Mouse (Mus musculus): ENCODE results near the gene Sbp. TPM values are rescaled to one million over a fixed set of nuclear protein-coding genes. Genes with fewer than 3 reads are reported as not detected.

The Sbp gene
- polyA plus RNA-seq, 1 experiment from 2014 or later, result not detected

DNA sequence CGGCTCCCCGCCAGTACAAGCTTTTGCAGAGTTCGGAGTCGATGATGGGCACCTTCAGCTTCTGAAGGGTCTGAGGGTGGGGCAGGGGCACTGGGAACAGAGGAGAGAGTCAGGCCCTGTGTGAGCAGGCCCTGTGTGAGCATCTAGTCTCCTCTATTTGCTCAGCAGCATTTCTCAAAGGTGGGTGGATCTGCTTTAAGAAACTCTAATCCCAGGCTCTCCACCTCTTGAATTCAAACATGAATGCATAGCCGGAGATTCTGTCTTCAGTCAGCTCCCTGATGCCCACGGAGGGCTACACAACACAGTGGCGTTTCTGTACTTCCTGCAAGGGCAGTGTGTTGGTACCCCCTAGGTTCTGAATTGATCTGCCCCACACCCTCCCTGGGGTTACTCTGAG, 53.2 kb downstream of the Sbp start:
- H3K4me3 ChIP-seq, result no peak overlapping the region
- H3K9me3 ChIP-seq, result no peaks in the 10 kb centered on the region
- no peak for DNase-seq (ENCODE audit: low spot score)
- 68% methylated on average over 7 of the region's 7 CpGs for WGBS
- H3K27ac ChIP-seq (replicated peaks), result no peak overlapping the region
- peaks cover 25% of the 10 kb centered on the region for H3K4me1 ChIP-seq
- H3K36me3 ChIP-seq (replicated peaks), result no peaks in the 10 kb centered on the region
- H3K27me3 ChIP-seq (replicated peaks; ENCODE audit: low read depth, poor library complexity, severe bottlenecking), result peaks cover 12% of the 10 kb centered on the region

Other genes with a start within 250 kb of the Sbp start
- 0.05 TPM in 1 of 2 replicates, not detected in the other for gene 1520401A03Rik, start 218.9 kb upstream of the Sbp start, polyA plus RNA-seq (2016; fragmentation: Nextera tagmentation; extraction: Ambion mirVana)
- gene Pkmyt1, start 215.3 kb upstream of the Sbp start, polyA plus RNA-seq (2016; fragmentation: Nextera tagmentation; extraction: Ambion mirVana), result 61.6 and 62.0 TPM in 2 replicates
- gene Paqr4, start 200.8 kb upstream of the Sbp start, polyA plus RNA-seq (2016; fragmentation: Nextera tagmentation; extraction: Ambion mirVana), result 12.6 and 14.1 TPM in 2 replicates
- 8.3 and 9.6 TPM in 2 replicates for gene Kremen2, start 195.8 kb upstream of the Sbp start, polyA plus RNA-seq (2016; fragmentation: Nextera tagmentation; extraction: Ambion mirVana)
- 168 and 178 TPM in 2 replicates for gene Flywch1, start 170.1 kb upstream of the Sbp start, polyA plus RNA-seq (2016; fragmentation: Nextera tagmentation; extraction: Ambion mirVana)
- gene Flywch2, start 155.6 kb upstream of the Sbp start, polyA plus RNA-seq (2016; fragmentation: Nextera tagmentation; extraction: Ambion mirVana), result 35.4 and 41.3 TPM in 2 replicates
- 511 and 516 TPM in 2 replicates for gene Srrm2, start 151.1 kb upstream of the Sbp start, polyA plus RNA-seq (2016; fragmentation: Nextera tagmentation; extraction: Ambion mirVana)
- 1,075 and 1,103 TPM in 2 replicates for gene Elob, start 112.5 kb upstream of the Sbp start, polyA plus RNA-seq (2016; fragmentation: Nextera tagmentation; extraction: Ambion mirVana)
- 0.21 TPM in 1 of 2 replicates, not detected in the other for gene Prss33, start 105.6 kb upstream of the Sbp start, polyA plus RNA-seq (2016; fragmentation: Nextera tagmentation; extraction: Ambion mirVana)
- 0.45 TPM in 1 of 2 replicates, not detected in the other for gene Prss32, start 97.8 kb upstream of the Sbp start, polyA plus RNA-seq (2016; fragmentation: Nextera tagmentation; extraction: Ambion mirVana)
- gene Prss41, start 97.5 kb upstream of the Sbp start, polyA plus RNA-seq (2016; fragmentation: Nextera tagmentation; extraction: Ambion mirVana), result 3.2 and 3.6 TPM in 2 replicates
- gene Prss21, start 73.6 kb upstream of the Sbp start, polyA plus RNA-seq (2016; fragmentation: Nextera tagmentation; extraction: Ambion mirVana), result not detected in 2 replicates
- gene Dcpp1, start 60.8 kb upstream of the Sbp start, polyA plus RNA-seq (2016; fragmentation: Nextera tagmentation; extraction: Ambion mirVana), result not detected in 2 replicates
- not detected in 2 replicates for gene Dcpp2, start 60.8 kb upstream of the Sbp start, polyA plus RNA-seq (2016; fragmentation: Nextera tagmentation; extraction: Ambion mirVana)
- gene Dcpp3, start 24.2 kb upstream of the Sbp start, polyA plus RNA-seq (2016; fragmentation: Nextera tagmentation; extraction: Ambion mirVana), result not detected in 2 replicates
- gene Sbpl, start 13.6 kb downstream of the Sbp start, polyA plus RNA-seq (2016; fragmentation: Nextera tagmentation; extraction: Ambion mirVana), result not detected in 2 replicates
- not detected in 2 replicates for gene Prss30, start 38.9 kb downstream of the Sbp start, polyA plus RNA-seq (2016; fragmentation: Nextera tagmentation; extraction: Ambion mirVana)
- gene Prss22, start 56.4 kb downstream of the Sbp start, polyA plus RNA-seq (2016; fragmentation: Nextera tagmentation; extraction: Ambion mirVana), result 3.0 and 3.6 TPM in 2 replicates
- 0.11 and 0.24 TPM in 2 replicates for gene Prss27, start 96.5 kb downstream of the Sbp start, polyA plus RNA-seq (2016; fragmentation: Nextera tagmentation; extraction: Ambion mirVana)
- gene Kctd5, start 131.8 kb downstream of the Sbp start, polyA plus RNA-seq (2016; fragmentation: Nextera tagmentation; extraction: Ambion mirVana), result 97.6 and 99.9 TPM in 2 replicates
- 30.4 and 30.9 TPM in 2 replicates for gene Pdpk1, start 209.3 kb downstream of the Sbp start, polyA plus RNA-seq (2016; fragmentation: Nextera tagmentation; extraction: Ambion mirVana)
- gene Amdhd2, start 222.1 kb downstream of the Sbp start, polyA plus RNA-seq (2016; fragmentation: Nextera tagmentation; extraction: Ambion mirVana), result 44.6 and 50.0 TPM in 2 replicates
- 422 and 435 TPM in 2 replicates for gene Atp6v0c, start 228.0 kb downstream of the Sbp start, polyA plus RNA-seq (2016; fragmentation: Nextera tagmentation; extraction: Ambion mirVana)